Mouse (Mus musculus): ENCODE results near the gene Aagab.
A peak's percentile ranks its signal among the peaks of the same experiment; 100 is the strongest.

The Aagab gene

DNA sequence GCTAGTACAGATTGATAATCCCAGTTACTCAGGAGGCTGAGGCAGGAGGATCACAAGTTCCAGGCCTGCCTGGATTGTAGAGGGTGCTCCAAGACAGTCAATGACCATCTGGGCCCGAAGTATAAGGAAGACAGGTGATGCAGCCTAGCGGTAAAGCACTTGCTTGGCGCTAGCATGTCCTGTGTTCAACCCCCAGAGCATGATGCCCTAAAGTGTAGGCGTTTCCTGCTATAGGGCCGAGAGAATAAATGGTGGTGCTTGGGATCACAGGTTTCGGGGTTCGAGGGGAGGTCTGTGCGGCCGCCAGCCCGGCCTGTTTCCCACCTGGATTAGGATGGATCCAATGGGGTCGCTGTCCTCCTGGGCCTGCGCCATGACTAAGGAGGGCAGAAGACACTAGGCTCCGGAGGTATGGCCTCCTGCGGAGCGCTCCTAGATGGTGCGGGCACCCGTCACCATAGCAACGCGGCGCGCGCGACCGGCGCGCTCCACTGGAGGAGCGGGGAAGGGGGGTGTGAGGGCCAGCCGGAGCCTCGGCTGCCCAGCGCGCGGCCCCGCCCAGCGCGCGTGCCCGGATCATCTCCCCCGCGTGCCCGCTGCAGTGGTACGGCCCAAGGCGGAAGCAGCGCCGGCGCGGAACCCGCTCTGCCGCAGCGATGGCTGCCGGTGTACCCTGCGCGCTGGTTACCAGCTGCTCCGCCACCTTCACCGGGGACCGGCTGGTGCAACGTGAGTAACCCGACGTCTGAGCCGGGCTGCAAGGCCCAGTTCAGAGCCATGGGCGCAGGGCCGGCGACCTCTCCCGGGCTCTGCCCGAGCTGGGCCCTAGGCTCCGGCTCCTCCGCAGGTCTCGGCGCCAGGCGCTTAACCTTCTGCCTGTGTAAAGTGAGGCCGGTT is at the start of gene Aagab, which contains the start of gene Iqch:
Aagab (plus strand) TSS at position 618 of the 897 bp plus-strand sequence.
Iqch (minus strand) TSS at position 451 of the 897 bp plus-strand sequence.
- DNase-seq, result peak; percentile 98

DNA sequence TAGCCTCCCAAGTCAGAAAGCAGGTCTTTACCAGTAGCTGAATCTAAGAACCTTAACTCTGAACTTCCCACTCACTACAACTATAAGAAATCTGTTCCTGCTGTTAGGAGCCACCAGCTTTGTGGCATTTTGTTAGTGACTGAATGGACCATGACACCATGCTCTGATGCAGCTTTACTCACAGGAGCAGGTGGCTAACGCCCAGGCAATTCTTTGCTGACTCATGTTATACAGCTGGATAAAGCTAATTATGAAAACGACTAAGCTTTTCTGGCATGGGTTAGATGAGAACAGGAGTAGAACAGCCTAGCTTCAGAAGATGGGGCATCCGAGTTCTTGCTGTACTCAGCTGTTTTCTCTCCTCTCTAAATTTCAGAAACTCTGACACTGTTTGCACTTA is 48.8 kb upstream of the Aagab start:
- DNase-seq, result no peak

DNA sequence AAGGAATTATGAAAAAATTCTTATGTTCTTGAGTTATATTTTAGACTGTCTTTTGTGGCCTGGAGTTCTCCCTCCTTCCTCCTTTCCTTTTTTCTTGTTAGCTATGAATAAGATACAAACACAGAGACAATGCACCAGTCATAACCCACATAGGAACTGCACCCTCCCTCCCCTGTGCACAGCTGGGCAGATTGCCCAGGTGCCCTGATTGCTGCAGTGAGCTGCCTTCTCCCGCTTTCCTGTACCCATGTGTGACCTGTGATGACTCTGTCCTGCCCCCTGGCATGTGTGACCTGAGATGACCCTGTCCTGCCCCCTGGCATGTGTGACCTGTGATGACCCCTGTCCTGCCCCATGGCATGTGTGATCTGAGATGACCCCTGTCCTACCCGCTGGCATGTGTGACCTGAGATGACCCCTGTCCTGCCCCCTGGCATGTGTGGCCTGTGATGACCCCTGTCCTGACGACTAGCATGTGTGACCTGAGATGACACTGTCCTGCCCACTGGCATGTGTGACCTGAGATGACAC is 46.9 kb upstream of the Aagab start:
- no peak for DNase-seq

DNA sequence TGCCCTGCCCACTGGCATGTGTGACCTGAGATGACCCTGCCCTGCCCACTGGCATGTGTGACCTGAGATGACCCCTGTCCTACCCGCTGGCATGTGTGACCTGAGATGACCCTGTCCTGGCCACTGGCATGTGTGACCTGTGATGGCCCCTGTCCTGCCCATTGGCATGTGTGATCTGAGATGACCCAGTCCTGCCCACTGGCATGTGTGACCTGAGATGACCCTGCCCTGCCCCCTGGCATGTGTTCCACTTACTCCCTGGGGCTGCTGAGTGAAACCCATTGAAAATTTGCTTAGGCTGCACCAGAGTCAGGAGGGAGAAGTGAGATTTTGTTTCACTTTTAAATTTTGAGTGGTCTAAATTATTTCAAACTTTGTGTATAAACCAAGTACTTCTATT is 46.1 kb upstream of the Aagab start:
- no peak for DNase-seq

DNA sequence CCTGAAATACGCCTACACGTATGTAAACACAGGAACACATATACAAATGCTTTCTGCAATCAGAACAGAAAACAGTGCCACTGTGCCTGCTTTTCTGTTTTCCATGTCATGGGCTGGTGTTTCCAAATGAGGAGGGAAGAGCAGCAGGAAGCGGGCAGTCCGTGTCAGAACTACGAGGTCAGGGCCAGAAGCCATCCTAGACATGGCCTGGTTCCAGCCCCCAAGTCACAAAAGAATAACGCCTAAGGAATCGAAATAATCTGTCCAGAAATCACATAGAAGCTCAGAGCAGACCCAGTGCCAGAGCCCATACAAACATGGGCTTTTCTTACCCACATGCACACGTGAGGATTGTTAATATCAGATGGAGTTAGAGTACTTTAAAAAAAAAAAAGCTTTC is 45.5 kb upstream of the Aagab start:
- DNase-seq, result no peak

DNA sequence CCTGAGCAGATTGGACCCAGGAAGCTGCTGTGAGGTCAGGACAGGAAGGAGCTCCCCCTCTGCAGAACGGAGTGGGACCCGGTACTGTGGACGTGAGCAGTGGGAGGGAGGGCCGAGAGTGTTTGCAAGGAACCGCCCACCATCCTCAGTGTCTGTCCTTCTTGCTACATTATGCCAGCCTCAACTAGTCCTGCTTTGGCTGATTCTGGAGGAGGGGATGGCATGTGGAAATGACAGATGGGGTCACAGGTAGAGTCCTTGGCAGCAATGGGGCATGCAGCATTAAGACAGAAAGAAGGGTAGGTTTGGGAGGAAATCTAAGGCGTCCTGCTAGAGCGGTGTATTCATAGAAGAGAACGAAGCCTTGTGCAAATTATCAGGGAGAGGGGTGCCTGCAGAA is 40.5 kb upstream of the Aagab start:
- DNase-seq, result no peak

DNA sequence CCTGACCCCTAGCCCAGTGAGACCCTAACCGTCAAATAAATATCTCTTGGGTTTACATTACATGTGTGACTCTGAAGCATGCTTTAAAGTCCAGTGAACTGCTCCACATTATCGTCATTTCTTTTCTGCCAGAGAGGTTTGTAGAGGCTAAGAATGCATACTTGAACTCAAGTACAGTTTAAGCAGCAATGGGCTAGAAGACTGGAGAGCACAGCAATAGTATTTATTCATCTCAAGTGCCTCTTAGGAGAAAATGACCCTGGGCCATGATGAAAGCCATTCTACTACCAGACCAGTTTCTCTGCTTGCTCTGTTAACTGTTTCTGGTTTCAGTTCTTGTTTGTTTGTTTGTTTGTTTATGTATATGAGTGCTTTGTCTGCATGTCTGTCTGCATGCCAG is 39.0 kb upstream of the Aagab start:
- no peak for DNase-seq

DNA sequence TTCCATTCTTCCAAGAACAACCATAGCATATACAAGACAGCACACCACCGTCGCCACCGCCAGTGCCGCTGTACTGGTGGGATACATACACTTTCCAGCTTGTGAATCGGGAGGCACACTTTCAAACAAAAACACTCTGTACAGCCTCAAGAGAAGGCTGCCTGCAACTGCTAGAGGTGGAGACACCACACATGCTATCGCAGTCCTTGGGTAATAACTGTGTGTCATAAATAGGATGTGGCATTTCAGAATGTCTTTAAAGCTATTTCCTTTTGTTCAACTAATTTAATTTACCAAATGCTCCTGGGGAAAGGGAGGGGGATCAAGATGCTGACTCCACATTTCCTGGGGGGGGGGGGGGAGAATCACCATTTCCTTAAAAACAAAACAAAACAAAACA is 34.1 kb upstream of the Aagab start:
- no peak for DNase-seq

DNA sequence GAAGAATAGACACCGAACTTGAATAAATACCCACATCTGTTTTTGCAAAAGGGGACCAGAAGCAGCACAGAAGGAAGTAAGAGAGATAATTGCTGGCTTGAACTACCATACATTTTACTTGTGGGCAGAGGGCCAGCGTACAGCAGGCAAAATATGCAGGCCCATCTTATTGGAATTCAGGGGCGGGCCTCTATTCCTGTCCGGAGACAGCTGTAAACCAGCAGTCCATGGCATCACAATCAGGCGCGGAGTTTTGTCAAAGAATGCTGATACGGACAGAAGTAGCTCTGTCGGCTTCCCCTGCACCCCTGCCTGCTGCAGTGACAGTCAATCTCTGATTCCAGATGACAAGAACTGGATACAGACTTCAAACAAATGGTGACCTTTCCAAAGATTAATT is 33.7 kb upstream of the Aagab start:
- peak; percentile 25 for DNase-seq

DNA sequence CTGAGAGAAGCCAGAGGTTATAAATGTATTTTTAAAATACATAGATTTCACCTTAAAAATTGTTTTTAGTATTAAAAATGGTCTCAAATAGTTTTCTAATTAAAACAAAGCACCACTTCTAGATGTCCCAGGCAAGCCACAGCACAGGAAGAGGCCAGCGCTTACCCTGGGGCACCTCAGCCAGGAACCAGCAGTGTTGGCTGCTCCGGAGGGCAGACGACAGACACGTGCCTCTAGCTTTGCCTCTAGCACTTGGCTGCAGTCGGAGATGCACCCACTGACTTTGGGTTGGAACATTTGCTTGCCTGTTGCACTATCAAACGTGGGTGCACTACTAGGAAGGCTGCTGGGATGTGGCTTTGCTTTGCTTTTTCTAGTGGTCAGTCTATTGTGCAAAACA is 30.6 kb upstream of the Aagab start:
- DNase-seq, result no peak

DNA sequence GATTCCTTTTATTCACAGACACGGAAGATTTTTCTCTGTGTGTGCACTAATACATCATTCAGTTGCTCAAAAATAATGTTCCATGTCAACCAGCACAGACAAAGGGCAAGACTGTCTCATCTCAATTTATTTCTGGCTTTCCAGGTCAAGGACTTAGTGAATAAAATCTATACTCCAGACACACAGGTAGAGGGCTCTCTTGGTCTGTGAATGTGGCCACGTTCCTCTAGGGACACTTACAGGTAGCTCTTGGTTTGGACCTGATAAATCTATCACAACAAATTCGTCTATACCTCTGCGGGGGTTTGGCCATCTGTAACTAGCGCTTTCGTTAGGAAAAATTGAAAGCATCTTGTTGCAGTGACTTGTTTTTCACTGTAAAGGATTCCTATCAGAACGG is 29.6 kb upstream of the Aagab start:
- DNase-seq, result no peak

DNA sequence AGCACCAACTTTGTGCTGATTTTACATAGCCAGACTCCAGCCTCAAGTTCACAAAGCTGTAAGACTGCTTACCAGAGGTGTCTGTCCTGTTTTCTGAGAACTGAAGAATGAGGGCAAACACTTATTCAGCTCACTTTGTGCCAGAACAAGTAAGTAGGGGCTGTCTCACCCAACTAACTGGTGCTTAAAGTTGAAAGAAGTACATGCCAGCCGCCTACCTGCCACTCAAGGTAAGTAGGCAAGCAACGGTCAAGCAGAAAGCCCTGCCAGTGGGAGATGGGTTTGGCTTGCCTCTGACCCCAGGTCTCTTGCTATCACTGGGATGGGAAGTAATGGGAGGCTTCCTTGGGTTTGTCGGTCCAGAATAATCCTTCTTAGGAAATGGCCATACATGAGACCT is 25.0 kb upstream of the Aagab start:
- DNase-seq, result no peak

DNA sequence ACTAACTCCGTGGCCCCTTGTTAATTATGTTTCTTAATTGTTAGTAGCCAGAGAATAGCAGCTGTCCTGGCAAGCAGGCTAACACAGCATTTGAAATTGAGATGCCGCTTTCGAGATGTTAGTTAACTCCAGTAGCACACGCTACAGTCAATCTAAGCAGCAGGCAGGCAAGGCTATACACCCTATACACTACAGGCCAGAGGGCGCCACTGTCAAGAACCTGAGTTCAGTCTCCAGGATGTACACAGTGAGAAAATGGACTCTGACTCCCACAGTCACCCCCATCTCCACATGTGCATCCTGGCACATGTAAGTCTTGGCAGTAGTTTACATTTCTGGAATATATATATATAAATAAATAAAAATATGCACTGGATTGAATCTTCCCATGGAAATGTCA is 22.8 kb upstream of the Aagab start:
- no peak for DNase-seq

DNA sequence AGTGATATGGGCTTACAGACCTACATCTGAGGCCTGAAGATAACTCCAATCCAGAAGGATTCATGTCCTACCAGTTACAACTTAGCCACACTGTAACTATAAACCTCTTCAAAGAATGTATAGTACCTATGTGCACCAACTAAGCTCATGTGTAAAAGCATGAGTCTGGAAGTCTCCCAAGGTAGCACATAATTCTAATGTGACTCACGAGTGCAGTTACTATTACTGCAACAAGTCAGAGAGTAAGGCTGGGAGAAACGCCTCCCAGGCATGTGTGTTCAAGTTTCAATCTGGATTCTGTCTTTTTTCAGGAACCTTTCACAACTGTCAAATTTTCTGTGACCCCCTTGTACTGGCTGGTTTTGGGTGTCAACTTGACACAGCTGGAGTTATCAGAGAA is 22.4 kb upstream of the Aagab start:
- DNase-seq, result no peak

DNA sequence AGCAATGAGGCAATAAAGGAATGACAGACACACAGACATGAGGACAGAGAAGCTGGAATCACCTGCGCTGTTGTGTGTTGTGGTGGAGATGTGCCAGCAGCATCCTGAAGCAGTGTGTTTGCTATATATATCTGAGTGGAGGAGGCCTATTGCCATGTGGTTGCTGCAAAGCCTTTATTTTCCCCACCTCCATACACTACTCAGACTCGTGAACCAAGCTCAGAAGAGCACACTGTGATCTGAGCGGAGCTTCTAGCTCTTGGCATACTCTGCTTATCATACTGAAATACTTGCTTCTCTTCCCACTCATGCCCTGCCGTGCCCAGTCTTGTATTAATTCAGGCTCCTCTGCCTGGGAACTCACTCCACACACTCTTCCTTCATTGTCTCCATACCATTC is 20.7 kb upstream of the Aagab start:
- no peak for DNase-seq

DNA sequence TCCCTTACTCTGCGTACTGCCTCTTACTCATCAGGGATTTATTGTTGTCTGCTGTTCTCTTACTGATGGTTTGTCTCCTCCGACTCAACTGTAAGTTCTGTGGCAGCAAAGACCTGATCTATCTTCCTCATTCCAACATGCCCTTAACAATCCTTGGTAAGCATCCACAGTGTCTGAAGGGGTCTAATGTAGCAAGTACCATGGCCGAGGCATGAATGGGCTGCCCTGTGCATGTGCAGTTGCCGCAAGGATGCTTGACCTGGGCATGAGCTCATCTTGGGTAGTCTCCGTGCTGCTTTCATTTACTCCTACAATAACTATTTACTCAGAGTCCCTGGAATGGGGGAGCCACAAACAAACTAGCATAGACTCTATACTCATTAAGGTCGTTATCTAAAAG is 17.2 kb upstream of the Aagab start:
- no peak for DNase-seq

DNA sequence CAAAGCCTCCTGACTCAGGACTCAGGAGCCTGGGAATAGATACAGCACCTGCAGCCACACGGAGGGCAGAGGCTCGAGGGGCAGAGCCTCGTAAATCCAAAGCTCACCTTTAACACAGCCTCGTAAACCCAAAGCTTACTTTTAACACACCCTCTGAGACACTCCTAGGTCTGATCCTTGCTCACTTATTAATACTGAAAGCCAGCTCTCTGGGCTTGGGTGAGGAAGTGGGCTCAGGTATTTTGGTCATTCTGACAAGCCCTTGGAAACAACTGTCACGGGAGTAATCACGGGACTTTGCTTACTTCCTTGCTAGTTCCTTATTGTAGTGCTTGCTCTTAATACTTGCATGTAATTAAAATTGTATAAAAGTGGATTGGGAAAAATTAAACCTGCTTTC is 13.3 kb upstream of the Aagab start:
- DNase-seq, result no peak

DNA sequence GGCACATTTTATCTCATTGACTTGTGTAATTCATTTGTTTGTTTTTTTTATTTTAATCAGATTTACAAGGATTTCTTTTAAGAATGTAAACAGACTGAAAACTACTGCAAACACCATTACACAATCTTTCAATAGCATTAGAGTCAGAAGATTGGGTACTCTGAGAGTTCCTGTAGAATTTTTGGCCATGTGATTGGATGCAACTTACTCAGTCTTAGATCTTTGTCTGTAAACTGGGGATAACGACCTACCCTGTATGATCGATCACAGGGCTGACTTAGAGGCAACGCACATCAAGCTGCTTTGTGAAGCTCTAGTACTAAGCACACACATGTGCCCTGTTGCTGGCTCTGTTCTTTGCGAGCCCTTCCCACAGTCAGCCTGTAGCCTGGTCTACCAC is 11.9 kb upstream of the Aagab start:
- DNase-seq, result no peak

DNA sequence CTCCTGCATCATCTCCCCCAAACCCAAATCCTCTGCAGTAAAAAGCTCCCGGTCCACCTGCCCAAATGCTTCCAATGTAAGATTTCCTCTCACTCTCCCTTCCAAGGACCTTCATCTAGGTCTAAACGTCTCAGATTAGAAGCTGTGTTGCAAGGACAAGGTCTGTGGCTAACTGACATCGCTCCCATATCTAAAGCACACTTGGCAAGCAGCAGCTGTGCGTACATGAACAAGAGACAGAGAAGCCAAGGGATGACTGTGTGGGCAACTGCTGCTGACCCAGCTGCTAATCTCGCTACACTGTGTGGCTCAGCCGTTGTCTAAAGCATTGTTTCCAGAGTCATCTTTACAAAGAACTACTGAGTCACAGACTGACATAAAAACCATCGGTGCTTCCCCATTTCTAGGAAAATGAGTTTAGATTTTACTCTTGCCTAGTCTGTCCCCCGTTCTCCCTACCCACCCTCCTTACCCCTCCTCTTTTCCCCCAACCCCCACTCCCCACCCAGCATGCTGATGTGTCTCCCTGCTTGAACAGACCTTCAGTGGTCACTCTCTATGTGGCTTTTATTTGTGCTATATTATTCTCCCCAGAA is 10.7 kb upstream of the Aagab start:
- no peak for DNase-seq

DNA sequence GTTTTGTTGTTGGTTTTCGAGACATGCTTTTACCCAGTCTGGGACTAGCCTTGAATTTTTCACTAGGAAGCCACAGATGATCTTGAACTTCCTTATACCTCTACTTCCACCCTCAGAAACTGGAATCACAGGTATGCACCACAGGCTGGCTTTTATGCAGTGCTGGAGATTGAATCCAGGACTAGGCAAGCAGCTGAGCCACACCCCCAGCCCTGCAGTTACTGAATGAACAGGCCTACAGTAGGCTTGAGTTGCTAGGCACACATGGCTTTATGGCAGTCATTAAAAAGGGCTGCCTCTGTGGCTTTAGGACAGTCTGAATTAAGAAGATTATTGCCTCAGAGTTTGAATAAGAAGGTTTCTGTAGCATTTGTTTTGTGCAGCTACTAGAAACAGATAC is 7.4 kb upstream of the Aagab start:
- DNase-seq, result no peak

DNA sequence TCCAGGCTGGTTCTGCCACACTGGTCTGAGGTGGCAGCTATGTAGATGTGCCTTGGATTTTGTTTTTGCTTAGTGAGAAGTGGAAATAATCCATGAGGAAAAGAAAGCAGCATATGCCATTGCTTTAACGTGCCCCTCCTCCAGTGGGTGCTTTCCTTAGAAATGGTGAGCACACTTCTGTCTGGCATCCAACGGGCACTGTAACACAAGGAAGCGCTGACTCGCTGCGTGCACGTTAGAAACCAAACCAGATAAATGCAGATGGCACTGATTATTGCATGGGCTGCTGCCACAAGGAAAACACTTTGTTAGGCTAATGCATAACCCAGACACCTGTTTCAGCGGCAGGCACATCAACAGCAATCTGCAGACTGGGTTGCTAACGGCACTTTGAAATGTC is 6.8 kb upstream of the Aagab start:
- DNase-seq, result no peak

DNA sequence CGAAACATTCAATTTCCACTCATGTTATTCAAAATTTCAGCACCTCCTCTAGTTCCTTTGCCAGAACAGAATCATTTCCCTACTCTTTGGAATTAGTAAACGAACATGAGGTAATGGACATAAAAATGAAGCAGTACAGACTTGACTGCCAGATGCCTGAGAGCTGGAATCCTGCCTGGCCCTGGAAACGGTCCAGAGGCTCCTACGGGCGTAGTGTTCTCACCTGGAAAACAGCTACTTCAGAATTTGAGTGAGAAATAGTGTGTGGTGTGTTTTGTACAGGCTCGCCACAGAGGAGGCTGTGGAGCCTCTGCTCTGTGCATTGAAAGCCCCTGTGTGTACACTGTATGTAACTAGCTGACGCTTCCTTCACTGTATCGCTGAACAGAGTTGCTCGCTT is 5.8 kb upstream of the Aagab start:
- DNase-seq, result no peak

DNA sequence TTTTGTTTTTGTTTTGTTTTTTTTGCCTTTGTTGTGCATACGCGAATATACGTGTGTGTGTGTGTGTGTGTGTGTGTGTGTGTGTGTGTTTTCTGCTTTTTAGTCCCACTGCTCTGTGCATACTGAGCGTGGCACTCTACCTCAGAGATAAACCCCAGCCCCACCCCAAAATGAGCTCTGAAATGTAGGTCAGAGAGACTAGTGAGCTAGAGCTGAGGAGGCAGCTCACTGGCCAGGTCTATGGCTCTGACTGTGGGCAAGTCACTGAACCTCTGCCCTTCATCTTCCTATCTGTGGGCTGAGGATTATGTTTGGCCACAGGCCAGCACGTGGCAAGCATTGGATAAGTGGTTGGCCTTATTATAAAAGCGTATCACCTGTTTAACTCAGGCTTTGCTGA is 1.4 kb downstream of the Aagab start:
- DNase-seq, result peak; percentile 66

DNA sequence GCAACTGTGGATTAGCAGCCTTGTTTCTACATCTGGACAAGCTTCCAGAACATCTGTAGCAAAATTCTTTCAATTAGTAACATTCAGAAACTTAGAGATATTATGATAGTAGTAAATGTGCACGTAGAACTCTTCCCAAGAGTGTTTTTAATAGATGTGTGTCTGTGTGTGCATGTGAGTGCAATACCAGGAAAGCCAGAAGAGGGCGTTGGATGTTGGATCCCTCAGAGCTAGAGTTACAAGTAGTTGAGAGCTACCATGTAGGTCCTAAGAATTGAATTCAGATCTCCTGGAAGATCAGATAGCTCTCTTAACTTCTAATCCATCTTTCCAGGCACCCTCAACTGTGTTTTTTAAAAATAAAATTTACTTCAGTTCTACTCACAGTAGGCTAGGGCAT is 4.1 kb downstream of the Aagab start:
- DNase-seq, result no peak
